Mouse (Mus musculus) left cerebral cortex, adult 8-10 months (tissue): Measurements from ENCODE around the gene Ablim2. TPM values are rescaled to one million over a fixed set of nuclear protein-coding genes. Genes with fewer than 3 reads are reported as not detected.

Experiments used
- DNase-seq, 2 experiments: peaks; one replicate each; pipeline ENCODE4 v3.0.0; 2022; ENCODE audit warnings: low spot score in 2 of 2
- total RNA-seq, 4 experiments: library from RNA; stranded (reverse); gene quantifications; 2 replicates each; pipeline ENCODE4 v1.2.4; 2022

Ablim2 gene
- total RNA-seq, 4 experiments from 2014 or later: 168 to 199 (median 195) TPM

DNA sequence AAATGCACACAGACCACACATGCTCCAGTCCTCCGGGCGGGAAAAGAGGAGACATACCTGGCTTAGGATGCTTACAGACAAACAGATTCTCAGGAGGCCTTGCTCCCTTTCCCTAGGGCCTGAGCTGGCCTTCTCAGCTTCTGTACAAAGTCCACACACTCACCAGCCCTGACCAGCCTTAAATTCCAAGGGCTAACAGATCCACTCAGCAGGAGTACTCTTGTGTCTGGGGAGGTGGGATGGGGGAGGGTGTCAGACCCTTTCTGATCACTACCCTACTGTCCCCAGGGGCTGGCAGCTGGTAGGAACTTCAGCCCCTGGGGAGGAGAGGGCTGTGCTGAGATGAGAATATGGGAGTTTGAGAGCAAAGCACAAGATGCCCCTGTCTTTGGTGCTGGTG lies 18.7 kb upstream of the Ablim2 start:
- DNase-seq: no peak

DNA sequence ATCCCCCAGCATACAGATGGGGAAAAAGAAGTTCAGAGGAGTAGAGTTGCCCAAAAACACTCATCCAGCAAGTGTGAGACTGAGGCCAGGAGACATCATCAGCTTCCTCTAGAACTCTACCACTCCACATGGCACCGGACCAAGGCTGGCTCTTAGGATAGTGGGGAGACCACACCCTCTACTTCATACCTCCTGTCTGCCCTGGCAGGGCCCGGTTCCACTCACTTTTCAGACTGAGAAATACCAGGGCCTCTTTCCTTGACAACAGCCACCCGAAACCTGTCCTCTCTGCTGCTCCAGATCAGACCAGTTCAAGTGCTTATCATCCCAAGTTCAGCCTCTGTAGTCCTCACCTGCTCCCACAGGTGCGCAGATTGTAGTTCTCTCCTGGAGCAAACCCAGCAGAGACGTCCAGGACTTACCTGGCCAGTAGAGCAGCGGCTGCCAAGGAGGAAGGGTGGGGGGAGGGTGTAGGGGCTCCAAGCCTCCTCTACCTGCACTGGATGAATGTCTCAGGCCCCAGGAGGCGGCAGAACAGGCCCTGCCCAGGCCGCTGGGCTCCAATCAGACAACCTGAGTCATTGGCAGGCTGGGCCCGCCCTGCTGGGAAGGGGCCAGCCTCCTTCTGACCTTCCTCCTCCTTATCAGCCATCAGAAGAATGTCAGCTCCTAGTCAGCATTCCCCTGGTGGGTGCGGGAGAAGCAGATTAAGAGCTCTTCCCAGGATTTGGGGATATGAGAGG lies 18.0 kb upstream of the Ablim2 start, which contains the start of gene Sh3tc1:
Sh3tc1 (minus strand) TSS at position 452 of the 743 bp plus-strand sequence.
- DNase-seq: no peak

DNA sequence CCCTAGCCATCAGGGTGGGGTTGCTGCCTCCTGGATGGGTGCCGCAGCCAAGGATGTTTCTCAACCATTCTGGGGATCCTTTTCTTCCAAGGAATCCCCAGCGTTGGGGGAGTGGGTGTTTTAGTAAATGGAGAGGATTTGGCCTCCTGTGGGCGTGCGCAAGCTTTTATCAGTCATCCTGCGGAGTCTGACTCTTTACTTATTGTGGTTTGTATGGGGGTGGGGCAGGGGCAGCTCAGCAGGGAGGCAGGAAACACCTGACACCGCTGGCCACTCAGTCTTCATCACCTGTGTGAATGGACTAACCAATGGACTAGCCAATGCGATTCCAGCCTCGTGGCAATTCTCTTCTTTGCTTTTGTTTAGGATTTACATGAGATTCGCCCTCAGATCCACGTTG lies 17.0 kb upstream of the Ablim2 start:
- DNase-seq: no peak

DNA sequence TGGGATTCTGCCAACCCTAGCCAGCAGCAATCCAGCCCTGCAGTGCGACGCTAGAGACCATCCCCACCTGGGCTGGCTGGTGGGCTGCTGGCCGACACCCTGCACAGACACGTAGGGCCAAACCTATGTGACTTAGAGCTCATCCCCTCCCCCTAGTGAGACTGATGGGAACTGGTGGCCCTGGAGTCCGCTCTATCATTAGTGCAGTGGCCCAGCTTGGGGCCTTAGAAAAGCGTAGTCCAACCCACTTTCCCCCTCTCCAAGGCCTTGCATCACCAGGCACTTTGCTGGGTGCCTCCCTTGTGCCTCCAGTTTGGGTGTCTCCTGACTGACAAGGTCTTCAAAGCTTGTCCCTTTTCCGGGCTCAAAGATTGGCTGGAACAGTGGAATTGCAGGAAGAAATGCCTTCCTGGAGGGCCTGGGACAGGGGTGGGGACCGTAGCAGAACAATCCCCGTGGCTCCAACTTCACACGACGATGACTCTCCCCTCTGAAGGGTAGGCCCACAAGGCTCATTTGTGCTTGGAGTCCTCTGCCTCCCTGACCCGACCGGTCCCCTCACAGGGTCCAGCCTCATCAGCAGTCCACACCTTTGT lies 16.4 kb upstream of the Ablim2 start:
- no peak for DNase-seq

DNA sequence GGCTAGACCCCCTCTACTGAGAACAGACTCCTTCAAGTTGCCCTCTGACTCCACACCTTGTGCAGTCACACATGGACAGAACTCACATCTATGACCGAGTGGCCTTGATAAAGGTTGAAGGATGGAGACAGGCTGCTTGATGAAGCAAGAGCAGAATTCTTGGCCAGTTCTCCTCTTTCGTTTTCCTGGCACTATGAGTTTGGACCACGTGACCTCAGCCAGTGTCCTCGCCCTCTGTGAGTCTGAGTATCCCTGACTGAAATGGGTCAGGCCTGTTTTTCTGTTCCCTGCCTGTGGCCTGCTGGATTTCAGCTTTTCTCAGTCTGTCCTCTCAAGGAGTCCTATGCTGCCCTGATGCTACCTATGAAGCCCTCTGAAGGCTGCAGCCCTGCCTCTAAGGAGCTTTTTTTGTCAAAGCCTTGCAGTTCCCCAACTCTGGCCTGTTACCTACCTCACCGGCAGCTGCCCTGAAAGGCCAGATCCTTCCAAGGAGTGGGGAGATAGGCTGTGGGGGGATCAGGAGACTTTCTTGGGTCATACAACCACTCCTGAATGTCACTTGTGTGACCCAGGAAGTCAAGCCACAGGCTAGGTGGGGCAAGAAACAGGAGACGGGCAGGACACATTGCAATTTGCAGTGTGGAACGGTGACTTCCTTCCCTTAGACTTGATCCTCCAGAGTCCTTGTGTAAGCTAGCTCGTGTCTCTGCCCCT lies 14.3 kb upstream of the Ablim2 start:
- no peak for DNase-seq

DNA sequence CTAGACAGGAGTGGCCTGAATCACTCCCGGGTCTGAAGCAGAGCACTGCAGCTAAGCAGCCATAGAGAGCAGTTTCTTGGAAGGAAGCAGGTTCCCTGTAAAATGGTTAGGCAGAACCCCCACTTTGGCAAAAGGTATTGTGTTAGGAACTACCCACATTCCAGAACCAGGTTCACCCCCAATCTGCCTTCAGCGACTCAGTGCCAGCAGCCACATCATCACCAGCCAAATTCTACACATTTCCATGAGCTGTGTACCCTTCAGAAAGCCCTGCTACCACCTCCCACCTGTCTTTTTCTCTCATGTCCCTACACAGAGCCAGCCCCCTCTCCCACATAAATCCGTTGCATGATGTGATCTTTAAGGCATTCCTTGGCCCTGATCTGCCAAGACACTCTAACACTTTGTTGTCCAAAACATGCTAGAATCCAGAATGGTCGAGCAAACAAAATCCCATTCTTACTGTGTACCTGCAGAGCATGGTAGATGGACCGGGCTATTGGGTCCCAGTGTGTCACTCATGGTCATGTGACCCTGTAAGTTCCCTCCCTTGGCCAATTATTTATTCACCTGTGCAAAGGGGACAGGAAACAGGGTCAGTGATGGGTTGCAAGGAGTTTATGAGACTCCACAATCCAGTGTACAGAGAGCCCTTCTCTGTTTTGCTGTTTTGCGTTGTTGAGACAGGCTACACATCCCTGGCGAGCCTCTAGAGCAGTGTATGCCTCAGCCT lies 13.5 kb upstream of the Ablim2 start:
- DNase-seq: peak in 1 of 2 experiments; percentile 55

DNA sequence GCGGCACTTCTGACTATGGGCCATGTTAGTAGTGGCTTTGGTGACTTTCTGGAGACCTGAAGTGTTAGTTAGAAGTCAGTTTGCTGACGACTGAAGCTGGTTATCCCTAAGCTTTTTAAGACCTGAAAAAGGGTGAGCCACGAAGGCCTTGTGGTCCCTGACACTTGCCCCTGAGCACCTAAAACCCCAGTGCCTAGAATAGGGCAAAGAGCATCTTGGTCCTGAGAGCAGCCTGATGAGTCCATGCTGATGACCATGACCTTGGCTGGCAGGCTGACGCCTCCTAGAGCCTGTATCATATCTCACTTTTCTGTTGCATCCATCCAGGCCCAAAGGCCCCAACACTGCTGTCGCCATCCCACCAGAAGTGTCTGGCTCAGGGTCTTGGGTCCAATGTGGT lies 12.3 kb upstream of the Ablim2 start:
- DNase-seq: no peak

DNA sequence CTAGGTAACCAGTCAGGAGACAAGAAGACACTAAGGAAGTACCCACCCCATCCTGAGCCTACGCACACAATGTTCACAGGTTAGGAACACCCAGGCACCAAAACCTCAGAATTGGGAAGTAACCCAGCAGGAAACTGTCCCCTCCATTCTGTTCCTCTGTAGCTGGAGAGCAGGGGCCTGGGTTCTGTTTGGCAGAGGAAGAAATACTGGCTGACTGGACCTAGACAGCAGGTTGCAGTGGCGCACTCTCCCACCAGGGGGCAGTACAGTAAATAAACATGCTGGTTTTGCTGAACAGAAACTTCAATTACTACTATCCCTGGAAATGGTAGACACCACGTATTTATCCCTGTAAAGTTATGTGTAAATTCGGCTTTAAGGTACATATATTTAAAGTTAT lies 10.8 kb upstream of the Ablim2 start:
- DNase-seq: peak in 1 of 2 experiments; percentile 75

DNA sequence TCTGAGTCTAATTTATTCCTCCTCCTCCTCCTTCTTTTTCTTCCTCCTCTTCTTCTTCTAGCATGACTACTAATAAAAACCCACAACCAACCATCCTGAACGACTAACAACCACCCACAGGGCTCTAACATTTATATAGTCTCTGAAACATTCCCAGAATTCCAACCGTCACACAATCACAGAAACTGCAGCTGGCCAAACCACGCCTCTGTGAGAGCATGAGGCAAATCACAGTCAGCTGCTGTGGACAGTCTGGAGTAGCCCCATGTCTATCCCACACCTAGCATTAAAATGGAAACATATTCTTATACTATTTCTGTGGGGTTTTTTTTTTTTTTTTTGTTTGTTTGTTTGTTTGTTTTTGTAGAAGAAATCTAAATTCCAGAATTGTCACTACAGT lies 8.3 kb upstream of the Ablim2 start:
- no peak for DNase-seq

DNA sequence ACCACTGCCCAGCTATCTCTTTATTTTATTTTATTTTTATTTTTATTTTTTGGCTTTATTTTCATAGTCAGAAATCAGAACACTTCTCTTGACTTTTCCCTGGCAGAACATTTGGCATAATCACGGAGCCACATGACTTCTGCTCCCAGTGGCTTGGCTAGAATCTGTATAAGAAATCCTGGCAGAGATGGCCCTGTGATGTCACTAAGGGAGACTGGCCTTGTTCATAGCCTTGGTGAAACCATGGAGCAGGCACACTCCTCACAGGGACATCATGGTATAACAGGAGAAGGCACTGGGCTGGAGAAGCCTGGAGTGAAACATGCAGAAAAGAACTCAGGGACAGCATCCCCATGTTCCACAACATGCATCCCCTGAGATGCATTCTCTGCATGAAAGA lies 7.7 kb upstream of the Ablim2 start:
- no peak for DNase-seq

DNA sequence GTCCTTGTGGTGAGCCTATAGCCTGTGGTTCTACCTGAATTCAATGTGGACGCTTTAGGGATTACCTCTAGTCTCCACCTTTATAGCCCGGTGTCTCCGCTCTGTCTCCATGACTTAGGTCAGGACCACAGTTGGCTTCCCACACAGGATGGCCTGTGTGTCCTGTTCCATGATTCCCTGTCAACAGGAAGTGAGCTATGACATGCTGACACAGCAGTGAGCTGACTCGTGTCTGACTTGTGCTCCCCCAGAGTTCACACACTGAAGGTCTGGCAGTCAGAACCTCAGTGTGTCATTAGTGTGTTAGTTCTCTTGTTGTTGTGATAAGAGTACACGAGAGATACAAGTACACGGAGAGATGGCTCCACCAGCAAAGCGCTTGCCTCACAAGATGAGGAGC lies 6.7 kb upstream of the Ablim2 start:
- no peak for DNase-seq

DNA sequence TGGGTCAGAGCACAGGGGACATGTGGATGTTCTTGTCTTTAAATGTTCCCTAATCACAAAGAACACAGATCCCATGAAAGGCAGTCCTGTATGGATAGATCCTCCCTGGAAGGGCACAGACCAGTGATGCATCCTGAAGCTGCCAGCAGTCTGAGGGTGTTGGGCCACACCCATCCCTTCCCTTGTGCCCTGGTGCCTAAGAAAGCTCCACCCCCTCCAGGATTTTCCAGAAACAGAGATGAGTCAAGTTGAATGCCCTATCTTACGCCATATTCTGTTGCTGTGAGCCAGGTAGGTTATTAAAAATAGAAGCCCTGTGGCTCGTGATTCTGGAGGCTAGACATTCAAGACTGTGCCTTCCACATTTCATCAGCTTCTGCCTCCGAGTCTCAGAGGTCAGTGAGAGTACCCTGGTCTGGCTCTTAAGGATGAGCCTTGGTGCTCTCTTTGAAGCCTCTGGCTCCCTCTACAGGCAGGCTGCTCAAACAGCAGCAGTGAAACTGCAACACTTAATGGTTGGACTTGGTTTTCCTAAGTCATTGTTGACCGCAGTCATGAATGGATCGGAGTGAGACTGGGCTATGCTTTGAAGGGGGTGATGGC lies 2.4 kb upstream of the Ablim2 start:
- DNase-seq: peak in 1 of 2 experiments; percentile 45

DNA sequence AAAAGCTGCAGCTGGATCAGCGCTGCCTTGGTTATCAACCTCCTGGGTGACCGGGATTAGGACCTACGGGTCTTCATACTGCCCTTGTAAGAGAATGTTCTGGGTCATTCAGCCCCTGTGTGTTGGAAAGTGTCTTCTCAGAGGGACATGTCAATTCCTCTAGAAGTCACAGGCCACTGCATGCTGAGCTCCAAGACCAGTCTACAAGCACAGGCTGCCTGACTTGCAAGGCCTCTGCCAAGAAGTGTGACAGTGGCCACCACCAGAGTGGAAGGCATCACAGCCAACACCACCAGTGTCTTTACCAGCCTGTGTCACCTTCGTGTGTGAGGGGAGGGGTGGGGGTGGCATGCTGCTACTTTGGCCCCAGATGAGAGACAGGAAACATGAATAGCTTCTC lies 1.7 kb upstream of the Ablim2 start:
- no peak for DNase-seq

DNA sequence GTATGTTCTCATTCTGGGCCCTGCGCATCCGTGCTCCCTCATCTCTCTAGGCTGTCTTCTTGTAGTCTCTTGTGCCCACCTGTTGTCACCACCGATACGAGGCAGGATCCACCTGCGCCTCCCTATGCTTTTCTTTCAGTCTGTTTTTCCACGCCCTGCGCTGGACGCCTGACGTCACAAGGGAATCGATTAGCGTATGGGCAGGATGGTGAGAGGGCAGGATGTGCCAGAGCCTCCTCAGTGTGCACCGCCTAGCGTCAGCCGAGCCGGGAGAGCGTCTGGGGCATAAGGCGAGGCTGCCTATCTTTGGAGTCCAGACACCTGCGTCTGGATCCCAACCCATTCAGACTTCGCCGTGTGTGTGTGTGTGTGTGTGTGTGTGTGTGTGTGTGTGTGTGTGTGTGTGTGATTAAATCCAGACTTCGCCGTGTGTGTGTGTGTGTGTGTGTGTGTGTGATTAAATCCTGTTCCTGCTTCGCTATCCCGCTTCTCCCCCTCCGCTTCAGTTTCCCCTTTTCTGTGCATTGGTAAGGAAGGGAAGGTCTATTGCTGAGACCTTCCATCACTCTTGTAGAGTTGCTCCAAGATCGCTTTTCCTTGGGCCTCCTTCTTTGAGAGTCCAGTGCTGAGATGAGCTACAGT lies 562 bp upstream of the Ablim2 start:
- DNase-seq: peak; percentile 72 to 85

DNA sequence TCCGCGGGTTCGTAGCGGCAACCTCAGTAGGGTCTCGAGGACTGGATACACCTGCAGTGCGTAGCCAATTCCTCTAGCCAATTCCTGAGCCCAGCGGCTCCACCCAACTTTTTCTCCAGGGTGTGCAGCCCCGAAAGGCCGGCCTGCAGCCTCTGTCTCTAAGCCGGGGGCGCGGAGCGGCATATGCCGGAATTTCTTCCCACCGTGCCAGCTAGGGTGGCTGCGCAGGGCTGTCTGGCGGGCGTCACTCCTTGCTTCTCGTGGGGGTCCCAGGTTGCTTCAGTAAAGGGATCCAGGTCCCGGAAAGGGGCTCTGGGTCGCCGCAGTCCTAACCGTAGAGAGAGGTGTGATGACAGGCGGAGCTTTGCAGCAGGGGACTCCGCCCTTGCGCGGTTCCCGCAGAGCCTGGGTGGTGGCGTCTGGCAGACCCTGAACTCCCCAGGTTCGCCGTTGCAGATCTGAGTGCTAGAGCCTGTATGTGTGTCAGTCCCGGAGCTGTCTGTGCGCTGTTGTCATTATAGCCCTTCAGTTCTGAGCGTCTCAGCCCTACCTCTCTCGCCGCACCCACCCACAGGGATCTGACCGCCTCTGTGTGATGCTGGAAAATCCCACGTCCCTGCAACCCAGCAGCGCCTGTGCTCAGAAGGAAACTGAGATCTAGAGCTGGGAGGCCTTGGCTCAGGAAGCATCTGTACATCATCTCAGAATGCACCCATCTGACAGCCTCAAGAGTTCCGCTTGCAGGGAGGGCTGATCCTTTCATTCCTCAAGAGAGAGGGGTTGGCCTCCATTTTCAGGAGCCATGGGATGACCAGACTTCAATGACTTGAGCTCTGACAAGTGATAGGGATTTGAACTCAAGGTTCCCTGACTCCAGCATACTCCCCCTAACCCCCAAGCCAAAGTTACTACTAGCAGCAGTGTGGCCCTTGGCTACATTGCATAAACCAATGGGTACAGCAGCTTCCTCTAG lies 687 bp downstream of the Ablim2 start:
- DNase-seq: peak; percentile 61 to 70

DNA sequence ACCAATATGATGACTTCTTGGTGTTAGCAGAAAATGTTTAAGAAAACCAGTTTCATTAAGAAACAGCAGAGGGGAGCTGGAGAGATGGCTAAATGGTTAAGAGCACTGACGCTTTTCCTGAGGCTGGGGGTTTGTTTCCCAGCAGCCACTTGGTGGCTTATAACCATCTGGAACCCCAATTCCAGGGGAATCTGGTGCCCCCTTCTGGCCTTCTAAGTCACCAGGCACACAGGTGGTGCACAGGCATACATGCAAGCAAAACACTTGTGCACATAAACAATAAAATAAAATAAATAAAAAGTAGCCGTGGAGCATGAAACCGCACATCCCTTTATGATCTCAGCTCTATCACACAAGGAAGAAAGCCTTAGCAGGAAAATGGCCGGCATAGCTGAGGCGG lies 3.6 kb downstream of the Ablim2 start:
- DNase-seq: no peak

DNA sequence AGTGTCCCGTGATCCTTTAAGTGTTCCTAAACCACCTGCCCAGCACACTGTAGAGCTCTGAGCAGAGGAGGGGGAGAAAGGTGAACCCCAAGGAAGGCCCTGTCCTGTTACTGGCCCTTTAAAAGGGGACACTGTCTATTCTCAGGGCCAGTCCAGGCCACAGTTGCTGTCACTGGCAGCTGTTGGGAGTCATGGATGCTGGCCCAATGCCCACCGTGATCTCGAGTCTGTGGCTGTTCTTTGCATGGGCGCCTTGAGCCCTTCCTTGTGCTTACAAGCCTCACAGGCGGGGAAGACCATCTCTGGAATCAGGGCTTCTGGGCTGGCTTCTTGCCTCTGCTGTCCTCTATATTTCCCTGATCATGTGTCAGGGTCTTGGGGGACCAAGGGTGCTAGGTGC lies 4.7 kb downstream of the Ablim2 start:
- no peak for DNase-seq

DNA sequence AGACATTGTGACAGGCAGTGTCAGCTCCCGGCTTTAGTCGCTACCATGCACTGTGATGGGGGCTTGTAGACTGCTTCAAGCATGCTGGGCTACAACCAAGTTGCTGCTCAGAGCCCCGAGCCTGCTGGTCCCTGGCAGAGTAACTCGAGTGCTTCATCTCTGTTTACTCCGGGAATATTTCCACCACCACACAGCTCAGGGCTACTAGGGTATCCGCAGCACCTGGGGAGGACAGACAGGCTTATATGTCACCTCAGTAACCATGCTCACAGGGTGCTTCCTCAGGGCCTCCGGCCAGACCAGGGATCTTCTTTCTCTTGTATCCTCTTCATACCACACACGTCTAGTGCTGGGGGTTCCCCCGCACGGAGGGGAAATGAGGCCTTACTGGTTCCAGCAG lies 5.2 kb downstream of the Ablim2 start:
- DNase-seq: no peak

DNA sequence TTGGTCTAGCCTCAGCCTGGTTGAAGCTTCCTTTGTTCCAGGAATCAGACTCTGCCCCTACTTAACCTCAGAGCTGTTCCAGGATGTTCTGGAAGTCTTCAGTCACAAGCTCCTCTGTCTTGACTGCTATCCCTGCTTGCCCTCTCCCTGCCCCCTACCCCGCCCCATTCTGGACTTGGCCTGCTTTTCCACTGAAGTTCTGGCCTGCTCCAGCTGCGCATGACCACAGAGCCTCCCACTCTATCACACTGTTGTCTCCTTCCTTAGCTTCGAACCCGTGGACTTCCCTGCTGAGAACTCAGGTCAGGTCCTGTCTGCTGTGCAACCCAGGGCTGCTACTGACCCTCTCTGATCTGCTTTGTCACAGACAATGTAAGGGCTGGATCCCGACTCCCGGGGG lies 8.2 kb downstream of the Ablim2 start:
- DNase-seq: no peak

DNA sequence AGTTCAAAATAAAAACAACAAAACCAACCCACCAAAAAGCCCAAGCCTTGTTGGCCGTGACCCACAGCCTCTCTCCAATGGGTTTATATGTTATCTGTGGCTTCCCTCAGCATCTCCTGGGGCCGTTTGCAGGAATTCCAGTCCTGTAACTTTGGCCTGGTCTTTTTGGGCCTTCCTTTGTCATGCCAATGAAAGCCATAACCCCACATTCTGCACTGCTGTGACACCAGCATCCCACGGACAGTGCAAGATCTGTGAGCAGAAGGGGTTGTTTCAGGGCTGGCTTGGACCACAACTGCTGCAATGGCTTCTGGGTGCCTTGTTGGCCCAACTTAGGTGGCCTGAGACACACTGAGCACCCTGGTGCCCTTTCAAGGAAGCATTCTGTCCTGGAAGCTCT lies 10.8 kb downstream of the Ablim2 start:
- DNase-seq: no peak
